Mouse (Mus musculus): ENCODE results near the gene Spint1.

Gene Spint1

DNA sequence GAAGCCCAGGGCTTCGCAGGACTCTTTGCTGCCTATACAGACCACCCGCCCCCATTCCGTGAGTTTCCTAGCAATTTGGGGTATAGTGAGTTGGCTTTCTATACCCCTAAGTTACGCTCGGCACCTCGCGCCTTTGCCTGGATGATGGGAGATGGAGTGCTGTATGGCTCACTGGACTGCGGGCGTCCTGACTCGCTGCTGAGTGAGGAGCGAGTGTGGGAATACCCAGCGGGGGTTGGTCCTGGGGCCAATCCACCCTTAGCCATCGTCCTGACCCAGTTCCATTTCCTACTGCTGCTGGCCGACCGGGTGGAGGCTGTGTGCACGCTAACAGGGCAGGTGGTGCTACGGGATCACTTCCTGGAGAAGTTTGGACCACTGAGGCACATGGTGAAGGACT is 56.1 kb downstream of the Spint1 start:
- no peak for DNase-seq (ENCODE audit: low spot score in 2 of 2)

GRCm38 (mm10) chr2:119293776-119294390 is 56.7 kb downstream of the Spint1 start:
- no peak for DNase-seq (ENCODE audit: low spot score in 2 of 2)

DNA sequence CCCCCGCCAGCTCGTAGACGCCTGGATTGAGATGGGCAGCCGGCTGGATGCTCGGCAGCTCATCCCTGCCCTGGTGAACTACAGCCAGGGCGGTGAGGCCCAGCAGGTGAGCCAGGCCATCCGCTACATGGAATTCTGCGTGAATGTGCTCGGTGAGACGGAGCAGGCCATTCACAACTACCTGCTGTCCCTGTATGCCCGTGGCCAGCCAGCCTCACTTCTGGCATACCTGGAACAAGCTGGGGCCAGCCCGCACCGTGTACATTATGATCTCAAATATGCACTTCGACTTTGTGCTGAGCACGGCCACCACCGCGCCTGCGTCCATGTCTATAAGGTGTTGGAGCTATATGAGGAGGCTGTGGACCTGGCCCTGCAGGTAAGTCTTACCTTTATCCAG is 57.2 kb downstream of the Spint1 start:
- no peak for DNase-seq (ENCODE audit: low spot score in 2 of 2)

DNA sequence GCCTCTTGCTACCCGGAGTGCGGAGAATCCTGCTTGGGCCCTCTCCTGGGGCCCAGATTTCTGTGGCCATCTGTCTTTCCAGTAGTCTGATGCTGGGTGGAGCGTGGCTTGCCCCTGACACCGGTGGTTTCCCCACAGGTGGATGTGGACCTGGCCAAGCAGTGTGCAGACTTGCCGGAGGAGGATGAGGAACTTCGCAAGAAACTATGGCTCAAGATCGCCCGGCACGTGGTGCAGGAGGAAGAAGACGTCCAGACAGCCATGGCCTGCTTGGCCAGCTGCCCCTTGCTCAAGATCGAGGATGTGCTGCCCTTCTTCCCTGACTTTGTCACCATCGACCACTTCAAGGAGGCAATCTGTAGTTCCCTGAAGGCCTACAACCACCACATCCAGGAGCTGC is 59.6 kb downstream of the Spint1 start:
- no peak for DNase-seq (ENCODE audit: low spot score in 2 of 2)

DNA sequence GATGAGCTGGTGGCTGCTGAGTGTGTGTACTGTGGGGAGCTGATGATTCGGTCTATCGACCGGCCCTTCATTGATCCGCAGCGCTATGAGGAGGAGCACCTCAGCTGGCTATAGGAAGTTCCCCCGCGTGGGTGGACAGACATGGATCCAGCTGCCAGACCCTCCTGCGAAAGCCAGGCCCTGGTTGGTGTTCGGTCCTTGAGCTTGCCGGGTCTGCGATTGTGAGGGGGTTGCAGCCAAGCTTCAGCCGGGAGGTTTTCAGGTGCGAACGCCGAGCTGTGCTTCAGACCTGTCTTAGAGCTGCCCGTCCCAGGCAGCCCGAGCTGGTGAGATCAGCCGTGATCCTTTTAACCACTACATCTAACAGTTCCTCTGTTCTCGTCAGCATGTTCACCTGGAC is 60.3 kb downstream of the Spint1 start:
- DNase-seq (ENCODE audit: low spot score in 2 of 2), result no peak

GRCm38 (mm10) chr2:119298330-119298729 is 61.2 kb downstream of the Spint1 start:
- peak in 1 of 2 experiments; percentile 69 for DNase-seq (ENCODE audit: low spot score in 2 of 2)

DNA sequence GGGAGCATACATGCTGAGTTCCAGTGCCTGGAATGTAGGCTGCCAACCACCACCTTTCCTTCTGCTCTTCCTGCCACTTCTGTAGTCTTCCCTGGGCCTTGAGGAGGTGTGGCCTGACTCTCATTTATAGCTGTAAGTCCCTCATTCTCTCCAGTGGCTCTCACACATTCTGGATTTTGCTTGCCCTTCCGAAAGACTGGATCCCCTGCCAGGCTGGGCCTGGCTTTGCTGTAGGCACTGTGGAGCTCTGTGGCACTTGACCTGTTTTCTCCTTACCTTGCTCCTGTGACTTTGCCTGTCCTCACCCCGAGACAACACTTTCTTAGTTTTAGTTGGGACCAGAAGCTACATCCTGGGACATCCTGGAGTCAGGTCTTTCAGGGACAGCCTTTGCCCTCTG is 61.7 kb downstream of the Spint1 start:
- no peak for DNase-seq (ENCODE audit: low spot score in 2 of 2)
